Mouse (Mus musculus): Measurements from ENCODE around the gene Trpd52l3.

Trpd52l3 gene

DNA sequence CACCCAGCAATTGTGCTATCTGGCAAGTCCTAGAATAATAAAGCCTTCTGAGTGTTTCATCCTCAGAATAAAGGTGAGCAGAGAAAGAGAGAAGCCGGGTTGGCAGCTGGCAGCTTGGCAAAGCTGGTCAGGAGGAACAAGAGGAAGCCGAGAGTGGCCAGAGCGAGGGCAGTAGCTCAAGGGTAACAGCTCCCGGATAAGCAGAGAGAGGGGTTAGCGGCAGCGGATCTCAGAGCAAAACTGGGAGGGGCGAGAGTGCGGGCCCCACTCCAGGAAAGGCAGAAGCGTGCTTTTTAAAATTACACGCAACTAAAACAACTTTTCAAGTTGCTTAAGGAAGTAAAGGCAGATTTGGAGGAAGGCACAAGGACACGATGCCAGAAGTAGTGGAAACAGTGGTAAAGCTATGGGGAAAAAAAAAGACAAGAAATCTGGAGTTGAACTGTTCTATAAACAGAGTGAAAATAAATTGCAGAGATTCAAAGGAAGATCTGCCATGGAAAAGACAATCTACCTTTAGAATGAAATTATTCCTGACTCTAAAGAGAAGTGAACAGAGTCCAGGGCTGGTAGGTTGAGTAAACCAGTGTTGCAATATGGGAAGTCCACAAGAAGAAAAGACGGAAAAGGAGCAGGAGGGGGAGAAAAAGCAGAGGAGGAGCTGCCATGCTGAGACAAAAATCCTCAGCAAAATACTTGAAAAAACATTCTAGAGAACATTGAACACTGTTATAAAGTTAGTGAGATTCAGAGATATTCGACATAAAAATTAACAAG, 7.1 kb downstream of the Trpd52l3 start:
- TF ChIP-seq GATA4 (IDR thresholded peaks at IDR 0.05; ENCODE audit: insufficient replicate concordance, low read length): no peak

DNA sequence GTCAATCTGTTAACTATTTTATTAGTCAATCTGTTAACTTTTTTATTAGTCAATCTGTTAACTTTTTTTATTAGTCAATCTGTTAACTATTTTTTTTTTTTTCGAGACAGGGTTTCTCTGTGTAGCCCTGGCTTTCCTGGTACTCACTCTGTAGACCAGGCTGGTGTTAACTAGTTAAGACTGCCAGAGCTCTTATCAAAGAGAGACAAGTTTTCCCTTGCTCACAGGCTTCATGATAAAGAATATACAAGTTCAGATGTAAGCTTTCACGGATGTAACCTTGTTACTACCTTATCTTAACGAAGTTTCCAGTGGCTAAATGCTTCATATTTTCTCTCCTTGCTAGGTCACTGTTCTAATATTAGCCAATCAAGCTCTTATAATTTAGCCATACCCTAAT, 10.7 kb downstream of the Trpd52l3 start:
- TF ChIP-seq GATA4 (IDR thresholded peaks at IDR 0.05; ENCODE audit: insufficient replicate concordance, low read length): no peak

DNA sequence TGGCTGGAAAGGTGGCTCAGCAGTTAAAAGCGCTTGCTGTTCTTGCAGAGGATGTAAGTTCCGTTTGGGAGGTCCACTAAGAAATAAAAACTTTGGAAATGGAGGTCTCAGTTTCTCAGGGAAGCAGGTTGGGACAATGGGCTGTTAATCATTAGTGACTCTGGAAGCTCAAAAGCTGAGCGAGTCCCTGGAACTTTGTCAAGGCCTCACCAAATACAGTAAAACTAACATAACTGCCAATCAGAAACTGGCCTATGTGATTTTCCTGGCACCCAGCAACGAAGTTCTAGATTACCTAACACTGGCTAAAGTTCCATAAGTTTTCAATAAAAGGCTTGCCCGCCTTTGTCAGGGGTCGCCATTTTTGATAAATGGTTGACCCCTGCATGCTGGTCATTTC, 12.6 kb downstream of the Trpd52l3 start:
- TF ChIP-seq GATA4 (IDR thresholded peaks at IDR 0.05; ENCODE audit: insufficient replicate concordance, low read length): no peak

GRCm38 (mm10) chr19:30029002-30029710, 25.6 kb downstream of the Trpd52l3 start:
- TF ChIP-seq GATA4 (IDR thresholded peaks at IDR 0.05; ENCODE audit: insufficient replicate concordance, low read length): no peak

DNA sequence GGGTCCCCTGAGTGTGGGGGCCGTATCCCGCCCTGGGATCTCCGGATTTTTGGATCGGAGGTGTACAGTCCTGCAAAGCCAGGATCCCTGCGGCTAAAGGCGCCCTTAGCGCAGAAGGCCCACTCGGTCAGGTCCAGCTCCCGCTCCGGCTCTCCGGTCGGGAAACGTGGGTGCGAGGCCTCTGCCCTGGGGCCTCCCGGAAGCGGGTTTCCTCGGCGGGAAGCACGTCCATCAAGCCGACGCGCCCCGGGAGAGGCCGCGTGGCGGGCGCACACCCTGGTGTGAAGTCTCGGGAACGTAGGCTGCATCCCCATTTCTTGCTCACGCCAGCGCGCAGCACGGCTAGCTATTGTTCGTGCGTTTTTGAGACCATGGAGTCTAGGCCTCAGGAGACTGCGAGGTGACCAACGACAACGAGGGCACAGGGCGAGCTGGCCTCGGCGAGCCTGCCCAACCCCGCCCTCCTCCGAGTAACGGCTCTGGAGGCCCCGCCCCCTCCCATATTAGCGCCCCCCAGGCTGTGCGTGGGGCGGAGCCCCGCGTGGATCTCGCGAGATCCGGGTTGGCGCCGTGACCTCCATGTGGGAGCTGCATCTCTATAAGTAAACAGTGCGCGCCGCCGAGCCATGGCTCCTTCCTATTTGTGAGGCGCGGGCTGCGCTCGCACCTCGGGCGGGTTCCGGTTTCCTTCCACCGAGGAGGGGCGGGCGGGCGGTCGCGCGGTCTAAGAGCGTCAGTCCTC, 26.5 kb downstream of the Trpd52l3 start, which contains the start of gene Uhrf2:
Gene Uhrf2 (plus strand): TSS at position 620 of the 742 bp plus-strand sequence.
- no peak for TF ChIP-seq GATA4 (IDR thresholded peaks at IDR 0.05; ENCODE audit: insufficient replicate concordance, low read length)

- TF ChIP-seq GATA4 (IDR thresholded peaks at IDR 0.05; ENCODE audit: insufficient replicate concordance, low read length): no peak
Measured at GRCm38 (mm10) chr19:30030636-30031467, 27.3 kb downstream of the Trpd52l3 start.

- TF ChIP-seq GATA4 (IDR thresholded peaks at IDR 0.05; ENCODE audit: insufficient replicate concordance, low read length): no peak
Measured at GRCm38 (mm10) chr19:30031468-30031931, 27.9 kb downstream of the Trpd52l3 start.

- TF ChIP-seq GATA4 (IDR thresholded peaks at IDR 0.05; ENCODE audit: insufficient replicate concordance, low read length): no peak
Measured at GRCm38 (mm10) chr19:30032206-30032605, 28.6 kb downstream of the Trpd52l3 start.

DNA sequence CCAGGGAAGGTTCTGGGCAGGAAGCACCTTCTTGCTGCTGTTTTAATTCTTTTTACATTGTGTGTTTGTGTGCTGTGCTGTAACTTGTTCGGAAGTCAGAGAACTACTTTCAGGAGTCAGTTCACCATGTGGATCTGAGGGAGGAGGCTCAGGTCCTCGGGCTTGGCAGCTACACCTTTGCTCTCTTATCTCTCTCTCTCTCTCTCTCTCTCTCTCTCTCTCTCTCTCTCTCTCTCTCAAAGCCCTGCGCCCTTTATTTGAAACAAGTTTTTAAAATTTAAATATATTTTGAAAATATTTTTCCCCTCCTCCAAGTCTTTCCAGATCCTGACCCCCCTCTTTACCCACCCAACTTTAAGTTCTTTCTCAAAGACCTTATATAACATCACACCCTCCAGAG, 31.8 kb downstream of the Trpd52l3 start:
- TF ChIP-seq GATA4 (IDR thresholded peaks at IDR 0.05; ENCODE audit: insufficient replicate concordance, low read length): no peak

GRCm38 (mm10) chr19:30043691-30044090, 40.1 kb downstream of the Trpd52l3 start:
- TF ChIP-seq GATA4 (IDR thresholded peaks at IDR 0.05; ENCODE audit: insufficient replicate concordance, low read length): no peak

- no peak for TF ChIP-seq GATA4 (IDR thresholded peaks at IDR 0.05; ENCODE audit: insufficient replicate concordance, low read length)
Measured at GRCm38 (mm10) chr19:30044630-30045029, 41.0 kb downstream of the Trpd52l3 start.

DNA sequence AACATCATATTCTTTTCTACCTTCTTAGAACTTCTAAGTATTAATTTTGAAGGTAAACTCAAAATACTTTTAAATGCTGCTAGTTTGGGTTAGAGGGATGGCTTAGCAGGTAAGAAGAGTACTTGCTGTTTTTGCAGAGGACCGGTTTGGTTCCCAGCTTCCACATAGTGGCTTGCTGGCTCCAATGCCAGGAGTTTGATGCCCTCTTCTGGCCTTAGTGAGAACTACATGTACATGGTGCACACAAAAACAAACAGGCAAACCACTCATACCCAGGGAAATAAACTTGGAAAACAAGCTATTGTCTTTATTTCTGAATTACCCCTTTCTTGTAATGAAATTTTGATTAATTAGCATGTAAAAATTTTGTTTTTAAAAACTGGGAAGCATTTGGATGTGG, 42.3 kb downstream of the Trpd52l3 start:
- TF ChIP-seq GATA4 (IDR thresholded peaks at IDR 0.05; ENCODE audit: insufficient replicate concordance, low read length): no peak

GRCm38 (mm10) chr19:30050584-30050983, 47.0 kb downstream of the Trpd52l3 start:
- no peak for TF ChIP-seq GATA4 (IDR thresholded peaks at IDR 0.05; ENCODE audit: insufficient replicate concordance, low read length)

GRCm38 (mm10) chr19:30051479-30051878, 47.9 kb downstream of the Trpd52l3 start:
- TF ChIP-seq GATA4 (IDR thresholded peaks at IDR 0.05; ENCODE audit: insufficient replicate concordance, low read length): no peak

DNA sequence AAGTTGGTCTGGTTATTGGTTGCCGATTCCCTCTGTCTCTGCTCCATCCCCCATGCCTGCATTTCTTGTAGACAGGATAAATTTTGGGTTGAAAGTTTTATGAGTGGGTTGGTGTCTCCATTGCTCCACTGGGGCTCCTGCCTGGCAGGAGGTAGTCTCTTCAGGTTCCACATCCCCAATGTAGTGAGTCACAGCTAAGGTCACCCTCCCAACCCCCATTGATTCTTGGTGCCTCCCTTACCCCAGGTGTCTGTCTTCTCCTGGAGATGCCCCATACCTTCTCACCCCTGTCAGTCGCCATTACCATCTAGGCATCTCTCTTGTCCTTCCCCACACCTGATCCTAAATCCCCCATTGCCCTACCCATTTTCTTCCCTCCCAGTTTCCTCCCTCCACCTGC, 50.6 kb downstream of the Trpd52l3 start:
- no peak for TF ChIP-seq GATA4 (IDR thresholded peaks at IDR 0.05; ENCODE audit: insufficient replicate concordance, low read length)

All from liver, adult (tissue).